Mouse (Mus musculus) lung, adult 2 months (tissue): ENCODE data around the gene Vwce. TPM values are rescaled to one million over a fixed set of nuclear protein-coding genes. Genes with fewer than 3 reads are reported as not detected.

ENCODE experiments used
- DNase-seq: peaks from one replicate; pipeline ENCODE4 v3.0.0; 2022
- H3K4me1 ChIP-seq: fragments of 200-500 bp; 2 replicates; pipeline ENCODE4 v1.6.1; 2011; ENCODE audit warnings: low read length; ENCODE audit not compliant: control insufficient read depth, insufficient read depth
- H3K4me3 ChIP-seq: fragments of 200-500 bp; replicated peaks from 2 replicates; pipeline ENCODE3; 2011; ENCODE audit warnings: low read depth, mild to moderate bottlenecking, control low read depth, low read length; ENCODE audit errors: extremely low read depth
- CTCF ChIP-seq: fragments of 200-500 bp; IDR thresholded peaks from 2 replicates; pipeline ENCODE4 v1.5.1; 2011; ENCODE audit warnings: mild to moderate bottlenecking, low read length, control low read depth; ENCODE audit not compliant: insufficient read depth
- POLR2A ChIP-seq: fragments of 200-500 bp; IDR thresholded peaks from 2 replicates; pipeline ENCODE4 v1.6.1; 2011; ENCODE audit warnings: low read depth, mild to moderate bottlenecking, control low read depth, low read length, borderline replicate concordance; ENCODE audit errors: extremely low read depth
- WGBS: fragments of 180-500 bp; shearing (Covaris S2); methylation state at CpG from one replicate; pipeline ENCODE4 v1.1.7; 2018; 5-methylcytosine and 5-hydroxymethylcytosine counted together
- polyA plus RNA-seq: library from polyadenylated mRNA; depleted of rRNA; stranded (reverse); fragments of >200 nt; gene quantifications from 2 replicates; pipeline ENCODE4 v1.2.3, GENCODE M21; 2012

Vwce gene
- polyA plus RNA-seq, 1 experiment = 0.14 TPM

DNA sequence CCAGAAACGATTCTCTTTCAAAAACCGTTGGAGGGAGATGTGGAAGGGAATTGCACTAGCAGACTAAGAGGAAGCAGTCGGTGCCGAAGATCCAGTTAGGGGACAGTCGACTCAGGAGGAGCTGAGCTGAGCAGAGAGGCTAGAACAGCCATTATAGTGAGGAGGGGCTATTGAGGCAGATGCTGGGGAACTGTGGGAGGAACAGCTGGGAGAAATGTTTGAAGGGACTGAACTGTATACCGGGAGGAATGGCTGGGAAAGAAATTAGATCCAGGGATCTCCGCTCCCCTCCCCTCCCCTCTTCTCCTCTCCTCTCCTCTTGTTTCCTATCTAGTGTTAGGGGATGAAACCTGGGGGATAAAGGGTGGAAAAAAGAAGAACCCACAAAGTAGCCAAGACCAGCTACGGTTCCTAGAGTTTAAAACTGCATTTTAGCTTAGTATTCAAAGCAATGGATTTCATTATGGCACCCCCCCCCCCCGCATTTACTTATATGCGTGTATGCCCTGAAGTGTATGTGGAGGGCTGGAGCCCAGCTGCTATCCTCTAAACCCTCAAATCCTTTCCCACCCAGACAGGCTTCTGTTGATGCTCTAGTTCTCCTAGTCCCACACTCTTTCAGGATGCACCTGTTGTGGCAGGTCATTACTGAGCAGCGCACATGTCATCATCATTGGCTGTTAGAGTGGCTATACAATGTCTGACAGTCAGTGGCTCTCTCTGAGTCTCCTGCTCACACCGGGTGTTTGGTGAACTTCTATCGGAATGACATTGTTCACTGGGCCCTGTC is 6.8 kb downstream of the Vwce start:
- Histone ChIP-seq H3K4me1 (no peaks in the 10 kb centered on the region), H3K4me3 (no peak overlapping the region)
- 47% methylated on average over 13 of the region's 13 CpGs for WGBS
- DNase-seq = no peak
- TF ChIP-seq CTCF (no peak), POLR2A (no peak)

DNA sequence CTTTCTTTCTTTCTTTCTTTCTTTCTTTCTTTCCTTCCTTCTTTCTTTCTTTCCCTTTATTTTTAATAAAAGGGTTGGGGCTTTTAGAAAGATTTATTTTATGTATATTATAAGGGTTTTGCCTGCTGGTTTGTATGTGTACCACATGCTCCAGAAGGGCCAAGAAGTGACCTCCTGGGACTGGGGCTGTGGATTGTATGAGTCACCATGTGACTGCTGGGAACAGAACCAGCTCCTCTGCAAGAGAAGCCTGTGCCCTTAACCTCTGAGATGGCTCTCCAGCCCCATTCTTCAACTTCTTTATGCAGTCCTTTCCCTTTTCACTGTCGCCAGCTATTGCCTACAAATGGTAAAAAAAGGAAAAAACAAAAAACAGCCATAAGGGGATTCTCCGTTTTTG is 11.6 kb downstream of the Vwce start:
- no peak for DNase-seq
- WGBS = 73% methylated on average over 2 of the region's 2 CpGs
- no peaks in the 10 kb centered on the region for H3K4me1 ChIP-seq
- no peak overlapping the region for H3K4me3 ChIP-seq
- no peak for TF ChIP-seq CTCF
- TF ChIP-seq POLR2A = no peak

DNA sequence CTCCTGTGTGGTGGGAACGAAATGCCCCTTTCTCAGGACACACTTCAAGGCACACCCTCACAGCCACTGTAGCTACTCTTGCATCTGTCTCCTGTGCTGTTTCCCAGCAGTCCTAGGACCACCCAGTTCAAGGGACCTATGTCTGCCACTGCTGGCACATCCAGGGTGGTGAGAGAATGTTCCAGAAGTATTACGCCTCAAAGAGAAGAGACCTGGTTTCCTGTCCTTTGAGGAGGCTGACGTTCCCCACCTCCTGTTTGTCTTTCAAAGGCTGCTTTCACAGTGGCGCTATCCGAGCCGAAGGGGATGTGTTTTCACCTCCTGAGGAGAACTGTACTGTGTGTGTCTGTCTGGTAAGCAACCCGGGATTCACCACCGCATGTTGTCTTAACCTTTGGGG is 14.1 kb downstream of the Vwce start:
- H3K4me3 ChIP-seq = no peak overlapping the region
- 63% methylated on average over 8 of the region's 8 CpGs for WGBS
- DNase-seq = no peak
- H3K4me1 ChIP-seq = no peaks in the 10 kb centered on the region
- TF ChIP-seq CTCF (no peak), POLR2A (no peak)

DNA sequence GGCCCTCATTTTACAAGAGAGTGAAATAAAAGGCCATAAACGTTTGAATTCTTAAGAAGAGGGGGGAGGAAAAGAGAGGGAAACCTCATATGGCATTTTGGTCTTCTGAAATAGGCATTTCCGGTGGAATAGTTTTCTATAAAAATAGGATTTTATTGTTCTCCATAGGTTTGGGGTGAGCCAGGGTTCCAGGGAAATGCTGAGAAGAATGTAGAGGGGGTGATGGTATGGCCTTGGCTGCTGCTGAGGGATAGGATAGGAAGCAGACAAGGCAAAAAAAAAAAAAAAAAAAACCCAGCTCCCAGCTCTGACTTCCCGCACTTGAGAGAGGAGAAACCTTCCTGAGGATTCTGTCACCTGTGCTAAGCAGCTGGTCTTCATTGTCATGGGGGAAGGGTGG is 22.0 kb downstream of the Vwce start:
- H3K4me3 ChIP-seq = no peak overlapping the region
- no peak for DNase-seq
- TF ChIP-seq POLR2A (no peak), CTCF (no peak)
- H3K4me1 ChIP-seq = no peaks in the 10 kb centered on the region
- WGBS = 47% methylated on average over 3 of the region's 3 CpGs

DNA sequence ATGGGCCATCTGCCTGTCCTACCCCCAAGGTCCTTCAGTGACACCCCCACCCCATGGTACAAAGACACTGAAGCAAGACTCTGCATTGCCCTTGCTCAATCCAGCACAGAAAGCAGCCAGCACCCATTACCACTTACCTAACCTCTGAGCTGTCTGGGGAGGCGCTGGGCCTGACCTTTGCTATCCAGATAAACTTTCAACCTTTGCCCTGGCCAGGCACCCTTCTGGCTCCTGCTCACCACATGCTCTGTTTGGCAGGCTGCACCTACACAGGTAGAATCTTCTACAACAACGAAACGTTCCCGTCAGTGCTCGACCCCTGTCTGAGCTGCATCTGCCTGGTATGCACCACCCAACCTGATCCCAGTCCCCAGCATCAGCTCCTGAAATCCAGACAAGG is 23.7 kb downstream of the Vwce start:
- Histone ChIP-seq H3K4me1 (no peaks in the 10 kb centered on the region), H3K4me3 (no peak overlapping the region)
- DNase-seq = no peak
- TF ChIP-seq CTCF (no peak), POLR2A (no peak)
- 59% methylated on average over 5 of the region's 5 CpGs for WGBS

DNA sequence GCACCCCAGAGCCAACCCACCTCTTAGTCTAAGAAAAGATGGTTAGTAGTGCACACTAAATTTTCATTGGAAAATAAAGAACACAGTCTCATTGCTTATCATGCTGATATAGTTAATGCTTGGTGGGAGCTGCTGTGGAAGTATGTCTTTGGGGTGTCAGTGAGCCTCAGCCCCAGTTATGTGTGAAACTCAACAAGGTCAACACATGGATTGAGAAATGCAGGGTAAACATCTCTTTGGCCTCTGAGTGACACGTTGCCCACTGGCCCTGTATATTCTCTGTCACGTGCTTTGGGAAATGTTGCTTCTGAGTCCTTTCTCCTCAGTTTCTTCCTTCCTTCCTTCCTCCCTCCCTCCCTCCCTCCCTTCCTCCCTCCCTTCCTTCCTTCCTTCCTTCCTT is 24.4 kb downstream of the Vwce start:
- DNase-seq = no peak
- no peaks in the 10 kb centered on the region for H3K4me1 ChIP-seq
- H3K4me3 ChIP-seq = no peak overlapping the region
- TF ChIP-seq POLR2A (no peak), CTCF (no peak)
- WGBS = 26% methylated on average over 2 of the region's 2 CpGs

DNA sequence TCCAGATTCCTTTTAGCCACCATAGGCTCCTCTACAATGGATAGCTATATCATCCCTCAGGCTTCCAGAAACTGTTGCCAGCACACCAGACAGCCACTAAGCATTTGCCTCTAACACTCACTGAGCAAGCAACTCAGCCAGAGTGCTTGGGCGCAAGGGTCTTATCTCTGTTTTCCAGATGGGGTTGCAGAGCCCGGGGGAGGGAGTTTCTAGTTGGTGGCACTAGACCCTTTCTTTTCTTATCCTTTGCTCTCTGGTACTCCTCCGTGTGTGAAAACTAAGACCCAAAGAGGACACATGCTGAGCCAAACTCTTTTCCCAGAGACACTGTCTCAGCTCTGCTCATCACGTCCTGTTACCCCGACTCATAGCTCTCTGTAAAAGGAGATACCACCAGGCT is 27.4 kb downstream of the Vwce start:
- WGBS = 69% methylated on average over 5 of the region's 5 CpGs
- no peak for TF ChIP-seq POLR2A
- TF ChIP-seq CTCF = no peak
- DNase-seq = no peak
- H3K4me1 ChIP-seq = no peaks in the 10 kb centered on the region
- no peak overlapping the region for H3K4me3 ChIP-seq

DNA sequence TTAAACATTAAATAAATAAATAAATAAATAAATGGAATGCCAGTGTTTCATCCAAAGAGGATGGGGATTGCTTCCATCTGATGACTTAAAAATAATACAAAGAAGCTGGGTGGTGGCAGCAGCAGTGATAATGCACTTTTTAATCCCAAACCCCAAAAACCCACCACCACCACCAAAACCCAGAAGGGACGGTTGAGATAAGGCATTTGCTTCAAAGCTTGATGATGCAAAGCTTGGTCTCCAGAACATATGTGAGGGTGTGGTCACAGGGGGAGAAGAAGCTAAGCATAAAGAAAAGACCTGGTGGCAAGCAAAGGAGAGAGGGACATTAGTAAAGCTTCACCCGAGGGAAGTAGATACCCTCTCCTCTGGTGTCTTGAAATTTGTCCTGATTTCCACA is 27.9 kb downstream of the Vwce start:
- WGBS = 74% methylated on average over 2 of the region's 2 CpGs
- no peak for DNase-seq
- Histone ChIP-seq H3K4me3 (no peak overlapping the region), H3K4me1 (no peaks in the 10 kb centered on the region)
- no peak for TF ChIP-seq CTCF
- no peak for TF ChIP-seq POLR2A

DNA sequence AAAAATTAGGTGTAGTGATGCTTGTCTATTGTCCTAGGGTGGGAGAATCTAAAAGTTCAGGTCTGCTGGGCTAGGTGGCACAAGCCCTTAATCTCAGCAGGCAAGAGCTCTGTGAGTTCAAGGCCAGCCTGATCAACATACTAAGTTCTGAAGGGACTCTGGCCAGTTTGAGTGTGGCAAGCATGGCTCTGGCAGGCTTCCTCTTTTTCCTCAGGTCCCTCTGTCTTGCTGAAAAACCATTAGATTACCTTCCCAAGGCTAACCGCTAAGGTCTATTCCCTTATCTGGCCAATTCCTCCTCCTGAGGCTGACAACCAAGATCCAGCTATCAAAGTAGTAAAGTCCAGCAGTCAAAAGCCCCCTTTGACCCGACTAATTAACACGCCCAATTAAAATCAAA is 28.7 kb downstream of the Vwce start:
- TF ChIP-seq CTCF (no peak), POLR2A (no peak)
- H3K4me3 ChIP-seq = no peak overlapping the region
- no peak for DNase-seq
- no peaks in the 10 kb centered on the region for H3K4me1 ChIP-seq
- 48% methylated on average over 3 of the region's 3 CpGs for WGBS

DNA sequence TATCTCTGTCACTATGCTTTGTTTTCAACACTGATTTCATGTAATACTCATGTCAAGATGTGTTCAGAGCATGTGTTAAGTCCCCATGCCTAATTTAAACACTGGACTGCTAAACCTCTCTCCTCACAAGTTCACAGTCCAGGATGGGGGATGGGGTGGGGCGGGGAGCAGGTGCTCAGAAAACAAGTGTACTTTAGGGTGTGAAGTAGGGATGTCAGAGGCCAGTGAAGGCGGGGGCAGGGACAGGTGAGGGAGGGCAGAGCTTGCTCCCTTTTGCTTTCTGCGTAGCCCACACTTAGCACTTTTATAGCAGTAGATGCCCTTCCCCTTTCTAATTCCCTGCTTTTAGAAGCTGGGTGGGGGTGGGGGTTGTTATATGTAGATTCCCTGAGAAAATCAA is 31.1 kb downstream of the Vwce start:
- no peak for TF ChIP-seq POLR2A
- TF ChIP-seq CTCF = no peak
- H3K4me3 ChIP-seq = no peak overlapping the region

DNA sequence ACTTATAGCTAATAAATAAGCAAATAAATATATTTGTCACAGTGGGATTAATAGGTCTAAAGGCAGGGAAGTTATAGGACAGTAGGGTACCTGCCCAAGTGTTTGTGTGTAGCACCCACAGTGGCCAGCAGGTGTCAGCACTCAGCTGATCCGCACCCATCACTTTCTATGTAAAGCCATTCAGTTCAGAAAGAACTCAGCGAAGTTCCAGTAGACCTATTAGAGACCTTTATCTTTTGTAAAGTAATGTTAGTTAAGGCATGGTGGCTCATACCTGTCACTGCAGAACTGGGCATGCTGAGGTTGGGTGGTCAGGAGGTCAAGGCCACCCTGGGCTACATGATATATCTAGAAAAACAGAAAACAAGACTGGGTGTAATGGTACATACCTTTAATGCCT is 31.5 kb downstream of the Vwce start:
- DNase-seq = peak; percentile 47
- no peak overlapping the region for H3K4me3 ChIP-seq
- TF ChIP-seq CTCF = peak; percentile 96
- TF ChIP-seq POLR2A = no peak
- 11% methylated on average over 2 of the region's 2 CpGs for WGBS
- no peaks in the 10 kb centered on the region for H3K4me1 ChIP-seq

More for the DNA sequence above, 31.1 kb downstream of the Vwce start:
- 50% methylated on average over 3 of the region's 3 CpGs for WGBS
- DNase-seq = no peak
- no peaks in the 10 kb centered on the region for H3K4me1 ChIP-seq

DNA sequence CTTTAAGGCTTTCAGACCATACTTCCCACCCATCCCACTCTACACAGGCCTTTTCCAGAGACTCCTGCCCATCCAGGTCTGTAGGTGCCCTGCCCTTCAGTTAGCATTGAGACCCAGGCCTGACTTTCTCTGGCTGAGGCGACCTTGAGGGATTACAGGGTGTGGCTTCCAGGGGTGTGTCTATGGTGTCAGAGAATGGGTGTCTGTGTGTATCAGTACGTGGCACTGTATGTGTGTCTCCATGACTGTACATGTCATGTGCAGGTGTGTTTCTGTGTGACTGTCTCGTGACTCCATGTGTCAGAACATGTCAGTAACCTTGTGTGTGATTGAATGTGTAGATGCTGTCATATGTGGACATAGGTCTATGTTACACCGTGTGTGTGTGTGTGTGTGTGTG is 37.3 kb downstream of the Vwce start:
- DNase-seq = no peak
- H3K4me1 ChIP-seq = no peaks in the 10 kb centered on the region
- WGBS = 83% methylated on average over 4 of the region's 4 CpGs
- TF ChIP-seq POLR2A = no peak
- no peak for TF ChIP-seq CTCF
- no peak overlapping the region for H3K4me3 ChIP-seq
